Mouse (Mus musculus) midbrain, embryonic 12.5 days (tissue): ENCODE measurements around the gene Ccser1. TPM values are rescaled to one million over a fixed set of nuclear protein-coding genes. Genes with fewer than 3 reads are reported as not detected.
"Not testable (repeated sequence)": the region's sequence is repeated elsewhere in the genome, so short reads cannot be mapped to it uniquely, and the experiment has no call there.

ENCODE experiments used
- ATAC-seq: fragments of 200-750 bp; cut with Nextera tagmentation; 2 replicates; pipeline ENCODE4 v1.8.0; 2017; ENCODE audit warnings: low read depth, moderate TSS enrichment, moderate library complexity; ENCODE audit not compliant: low FRiP score
- H3K27ac ChIP-seq: fragments of 300-500 bp; sonication (generic); replicated peaks from 2 replicates; pipeline ENCODE4 v1.5.1; 2016; ENCODE audit warnings: mild to moderate bottlenecking
- H3K27me3 ChIP-seq: fragments of 300-500 bp; sonication (generic); 2 replicates; pipeline ENCODE4 v1.6.1; 2016; ENCODE audit warnings: mild to moderate bottlenecking
- H3K36me3 ChIP-seq: fragments of 300-500 bp; sonication (generic); 2 replicates; pipeline ENCODE4 v1.6.1; 2016
- H3K4me1 ChIP-seq: fragments of 300-500 bp; sonication (generic); 2 replicates; pipeline ENCODE4 v1.6.1; 2016
- H3K4me2 ChIP-seq: fragments of 300-500 bp; sonication (generic); replicated peaks from 2 replicates; pipeline ENCODE4 v1.6.1; 2016; ENCODE audit warnings: mild to moderate bottlenecking, moderate library complexity
- H3K4me3 ChIP-seq: fragments of 300-500 bp; sonication (generic); 2 replicates; pipeline ENCODE4 v1.5.1; 2016; ENCODE audit warnings: mild to moderate bottlenecking
- H3K9ac ChIP-seq: fragments of 300-500 bp; sonication (generic); replicated peaks from 2 replicates; pipeline ENCODE4 v1.6.1; 2016; ENCODE audit warnings: mild to moderate bottlenecking, moderate library complexity
- H3K9me3 ChIP-seq: fragments of 300-500 bp; sonication (generic); 2 replicates; pipeline ENCODE4 v1.6.1; 2016; ENCODE audit warnings: mild to moderate bottlenecking
- WGBS: fragments of 180-500 bp; shearing (Covaris S2); methylation state at CpG from one replicate; pipeline ENCODE4 v1.1.7; 2016; 5-methylcytosine and 5-hydroxymethylcytosine counted together
- polyA plus RNA-seq: library from polyadenylated mRNA; unstranded; fragments of >200 nt; fragmentation: Nextera tagmentation; extraction: Ambion mirVana; gene quantifications from 2 replicates; pipeline ENCODE4 v1.2.1, GENCODE M21; 2016

Gene Ccser1
- polyA plus RNA-seq, 1 experiment from 2014 or later: 9.9 TPM

DNA sequence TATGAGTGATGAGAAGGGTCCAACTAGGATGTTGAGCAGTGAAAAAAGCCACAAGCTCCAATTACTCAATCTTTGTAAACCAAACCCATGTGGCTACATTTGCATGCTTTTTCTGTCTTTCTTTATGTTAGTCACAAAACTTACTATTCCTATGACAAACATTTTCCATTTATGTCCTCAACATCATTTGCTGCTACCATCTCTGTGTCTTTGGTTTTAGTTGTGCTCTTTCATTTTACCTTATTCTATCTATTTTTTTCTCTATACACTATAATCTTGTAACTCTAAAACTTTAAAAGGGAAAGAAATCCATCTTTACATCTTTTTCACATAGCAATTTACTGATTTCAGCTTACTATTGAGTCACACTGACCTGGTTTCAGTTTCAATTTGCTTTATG is 834.2 kb downstream of the Ccser1 start:
- no peak overlapping the region for H3K4me2 ChIP-seq
- H3K4me3 ChIP-seq: no peak overlapping the region
- no peak for ATAC-seq
- no peaks in the 10 kb centered on the region for H3K36me3 ChIP-seq
- H3K9ac ChIP-seq: no peak overlapping the region
- no peaks in the 10 kb centered on the region for H3K4me1 ChIP-seq
- H3K27me3 ChIP-seq: no peaks in the 10 kb centered on the region
- no peaks in the 10 kb centered on the region for H3K9me3 ChIP-seq
- H3K27ac ChIP-seq: no peak overlapping the region

DNA sequence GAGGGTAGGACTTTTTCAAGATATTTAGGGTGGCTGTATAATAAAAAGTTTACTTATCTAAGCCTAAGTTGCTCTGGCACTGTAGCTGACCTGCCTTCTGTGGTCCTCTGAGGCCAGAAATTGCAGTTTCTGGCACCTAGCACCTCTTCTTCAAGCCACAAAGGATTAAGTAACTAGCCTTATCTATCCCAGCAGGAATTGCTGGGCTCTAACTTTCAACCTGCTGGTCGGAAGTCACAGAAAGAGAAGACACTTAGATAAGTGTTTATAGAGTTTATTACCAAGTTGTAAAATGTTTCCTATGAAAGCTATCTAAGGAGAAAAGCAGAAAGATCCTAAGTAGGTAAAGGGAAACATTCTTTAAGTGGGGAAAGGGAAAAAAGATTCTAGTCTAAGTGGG is 864.3 kb downstream of the Ccser1 start:
- no peak overlapping the region for H3K27ac ChIP-seq

DNA sequence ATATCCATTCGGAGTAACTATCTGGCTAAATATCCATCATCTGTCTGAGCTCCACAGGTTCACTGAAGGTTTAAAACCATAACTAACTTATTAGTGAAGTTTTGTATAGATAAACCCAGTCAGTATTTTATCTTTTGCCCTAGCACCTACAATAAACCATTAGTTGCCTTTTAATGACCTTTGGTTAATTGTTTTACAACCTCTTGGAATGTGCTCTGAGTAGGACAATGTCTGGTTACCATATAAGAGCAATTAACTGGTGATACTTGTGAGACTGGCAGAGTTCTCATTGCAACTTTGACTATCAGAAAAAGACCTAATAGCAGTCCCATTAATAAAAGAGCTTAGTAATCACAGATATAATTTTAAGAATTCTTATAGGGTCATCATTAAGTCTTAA is 864.9 kb downstream of the Ccser1 start:
- H3K36me3 ChIP-seq, H3K27me3 ChIP-seq, H3K9me3 ChIP-seq, ATAC-seq, H3K4me2 ChIP-seq, H3K27ac ChIP-seq, H3K9ac ChIP-seq, H3K4me1 ChIP-seq, H3K4me3 ChIP-seq: not testable (repeated sequence)
- 98% methylated on average over 1 of the region's 1 CpGs for WGBS

More for the DNA sequence above, 864.3 kb downstream of the Ccser1 start:
- no peaks in the 10 kb centered on the region for H3K36me3 ChIP-seq
- no peak overlapping the region for H3K9ac ChIP-seq
- H3K4me2 ChIP-seq: no peak overlapping the region
- no peak overlapping the region for H3K4me3 ChIP-seq
- H3K4me1 ChIP-seq: no peaks in the 10 kb centered on the region
- no peaks in the 10 kb centered on the region for H3K9me3 ChIP-seq
- 80% methylated on average over 1 of the region's 1 CpGs for WGBS
- no peaks in the 10 kb centered on the region for H3K27me3 ChIP-seq
- no peak for ATAC-seq

DNA sequence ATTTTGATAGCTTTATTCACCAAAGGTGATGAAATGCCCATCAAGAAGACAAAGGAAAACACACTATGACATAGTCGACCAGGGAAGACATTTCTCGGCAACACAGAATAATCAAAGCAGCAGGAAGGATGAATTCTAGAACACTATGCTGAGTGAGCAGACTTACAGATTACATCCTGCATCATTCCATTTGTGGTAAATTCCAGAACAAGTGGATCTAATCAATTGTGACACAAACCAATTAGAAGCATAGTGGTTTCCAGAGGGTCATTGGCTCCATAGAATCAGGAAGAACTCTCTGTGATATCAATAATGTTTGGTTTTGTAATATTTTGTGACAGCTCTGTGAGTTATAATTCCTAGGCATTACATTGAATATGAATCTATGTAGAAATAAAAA is 875.2 kb downstream of the Ccser1 start:
- no peaks in the 10 kb centered on the region for H3K4me1 ChIP-seq
- H3K27ac ChIP-seq: no peak overlapping the region
- 75% methylated on average over 2 of the region's 2 CpGs for WGBS
- H3K36me3 ChIP-seq: no peaks in the 10 kb centered on the region
- no peaks in the 10 kb centered on the region for H3K9me3 ChIP-seq
- no peak overlapping the region for H3K9ac ChIP-seq
- no peak overlapping the region for H3K4me3 ChIP-seq
- H3K27me3 ChIP-seq: no peaks in the 10 kb centered on the region
- no peak for ATAC-seq
- H3K4me2 ChIP-seq: no peak overlapping the region

DNA sequence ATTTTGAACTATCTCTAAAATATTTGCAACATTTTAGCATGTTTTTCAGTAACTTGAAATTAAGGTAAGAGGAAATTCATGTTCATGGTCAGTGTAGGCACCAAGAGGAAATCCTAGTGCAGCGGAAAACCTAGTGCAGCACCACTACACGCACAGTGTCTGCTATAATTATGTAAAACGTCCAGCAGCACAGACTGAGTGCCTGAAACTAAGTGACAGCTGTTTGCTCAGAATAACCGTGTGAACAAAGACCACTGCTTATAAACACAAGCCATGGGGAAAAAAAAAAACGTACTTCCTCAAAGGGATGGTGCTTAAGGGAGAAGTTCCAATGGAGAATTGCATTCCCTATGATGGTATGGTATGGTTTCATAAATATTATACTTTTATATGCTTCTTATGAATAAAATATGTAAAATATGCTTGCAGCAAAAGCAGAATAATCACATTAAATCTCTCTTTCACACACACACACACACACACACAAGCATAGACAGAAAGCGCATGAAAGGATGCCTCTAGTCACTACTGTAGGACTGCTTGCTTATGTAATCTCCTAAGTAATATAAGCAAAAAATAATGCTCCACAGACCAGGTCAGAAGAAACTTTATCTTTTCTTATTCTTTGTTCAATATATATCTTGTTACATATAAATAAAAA is 886.4 kb downstream of the Ccser1 start:
- peak; percentile 95 for ATAC-seq
- Histone ChIP-seq H3K27ac (no peak overlapping the region), H3K9ac (no peak overlapping the region), H3K27me3 (no peaks in the 10 kb centered on the region), H3K4me1 (no peaks in the 10 kb centered on the region), H3K36me3 (no peaks in the 10 kb centered on the region), H3K4me3 (no peak overlapping the region), H3K4me2 (no peak overlapping the region), H3K9me3 (no peaks in the 10 kb centered on the region)
- 52% methylated on average over 6 of the region's 6 CpGs for WGBS

DNA sequence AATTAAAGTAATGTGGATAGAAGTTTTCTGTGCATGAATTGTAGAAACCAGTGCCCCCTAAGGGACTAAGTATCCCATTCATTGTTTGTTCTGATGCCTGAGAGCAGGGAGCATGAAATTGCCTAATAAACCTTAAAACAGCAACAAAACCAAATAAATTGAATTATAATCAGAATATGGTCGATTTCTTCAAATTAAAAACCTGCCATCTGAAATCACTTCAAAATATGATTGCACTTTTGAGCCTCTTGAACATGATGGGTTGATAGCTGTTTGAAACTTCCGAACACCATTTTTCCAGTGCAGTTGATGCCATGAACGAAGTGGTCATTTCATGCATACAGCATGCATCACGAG is 886.9 kb downstream of the Ccser1 start:
- Histone ChIP-seq H3K4me3 (no peak overlapping the region), H3K9me3 (no peaks in the 10 kb centered on the region), H3K9ac (no peak overlapping the region), H3K4me1 (no peaks in the 10 kb centered on the region), H3K36me3 (no peaks in the 10 kb centered on the region), H3K27me3 (no peaks in the 10 kb centered on the region), H3K27ac (no peak overlapping the region), H3K4me2 (no peak overlapping the region)
- WGBS: 73% methylated on average over 4 of the region's 4 CpGs
- 0 out of 2 replicates have a peak, but pooled peaks have one; percentile 17 for ATAC-seq

DNA sequence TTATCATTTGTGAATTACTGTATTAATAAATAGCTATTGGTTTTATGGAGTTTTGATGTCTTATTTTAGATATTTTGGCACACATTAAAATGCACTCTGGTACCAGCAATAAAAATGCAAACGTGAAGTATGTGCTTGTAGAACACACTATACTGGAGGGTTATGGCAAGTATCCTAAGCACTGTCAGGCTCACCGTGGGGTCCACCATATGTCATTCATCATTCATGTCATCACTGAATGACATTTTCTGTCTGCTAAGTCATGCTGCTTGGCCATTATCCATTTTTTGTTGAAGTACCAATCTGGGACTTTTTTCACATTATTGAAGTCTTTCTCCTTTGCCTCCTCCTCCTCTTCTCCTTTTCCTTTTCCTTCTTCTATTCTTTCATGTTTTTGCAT is 925.3 kb downstream of the Ccser1 start:
- H3K9ac ChIP-seq: no peak overlapping the region
- H3K4me1 ChIP-seq: no peaks in the 10 kb centered on the region
- no peak overlapping the region for H3K4me3 ChIP-seq
- no peaks in the 10 kb centered on the region for H3K9me3 ChIP-seq
- H3K4me2 ChIP-seq: no peak overlapping the region
- no peaks in the 10 kb centered on the region for H3K27me3 ChIP-seq
- WGBS: 69% methylated on average over 2 of the region's 2 CpGs
- no peak for ATAC-seq
- no peak overlapping the region for H3K27ac ChIP-seq
- no peaks in the 10 kb centered on the region for H3K36me3 ChIP-seq

DNA sequence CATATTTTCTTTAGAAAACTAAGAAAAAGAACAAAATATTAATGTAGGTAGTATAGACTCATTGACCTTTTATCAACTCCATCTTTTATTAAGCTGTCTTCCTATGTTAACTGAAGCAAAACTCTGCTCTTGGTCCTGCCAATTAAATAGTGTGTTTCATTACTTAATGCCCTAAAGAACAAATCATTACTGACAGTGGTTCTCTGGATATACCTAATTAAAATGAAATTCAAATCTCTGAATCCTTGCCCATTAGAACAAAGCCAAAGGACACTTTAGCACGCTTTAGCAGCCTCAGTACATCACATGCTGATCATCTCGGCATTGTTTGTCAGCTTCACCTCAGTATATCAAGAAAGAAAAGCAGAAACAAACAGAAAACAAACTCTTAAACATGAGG is 952.4 kb downstream of the Ccser1 start:
- H3K9me3 ChIP-seq: no peaks in the 10 kb centered on the region
- no peak overlapping the region for H3K27ac ChIP-seq
- H3K4me1 ChIP-seq: no peaks in the 10 kb centered on the region
- H3K36me3 ChIP-seq: no peaks in the 10 kb centered on the region
- 87% methylated on average over 2 of the region's 2 CpGs for WGBS
- no peaks in the 10 kb centered on the region for H3K27me3 ChIP-seq
- H3K9ac ChIP-seq: no peak overlapping the region
- H3K4me3 ChIP-seq: no peak overlapping the region
- no peak for ATAC-seq
- no peak overlapping the region for H3K4me2 ChIP-seq

DNA sequence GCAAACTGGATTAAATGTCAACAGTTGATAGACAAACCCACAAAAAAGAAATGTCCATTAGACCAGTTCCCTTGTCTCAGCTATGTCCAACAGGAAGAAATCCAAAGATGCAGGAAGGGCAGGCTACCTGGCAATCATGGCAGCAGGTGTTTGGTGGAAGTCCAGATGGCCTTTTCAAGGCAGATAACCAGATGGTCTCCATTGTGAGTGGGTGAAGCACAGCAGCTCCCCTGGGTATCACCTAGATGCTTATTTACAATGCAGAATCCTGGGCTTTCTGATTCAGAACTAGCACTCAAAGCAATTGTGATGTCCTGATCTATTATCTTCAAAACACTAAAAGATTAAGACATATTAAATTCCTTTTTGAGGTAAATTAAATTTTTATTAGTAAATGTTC is 980.2 kb downstream of the Ccser1 start:
- H3K27me3 ChIP-seq: no peaks in the 10 kb centered on the region
- H3K27ac ChIP-seq: no peak overlapping the region
- H3K9me3 ChIP-seq: no peaks in the 10 kb centered on the region
- no peak overlapping the region for H3K9ac ChIP-seq
- no peaks in the 10 kb centered on the region for H3K36me3 ChIP-seq
- no peak overlapping the region for H3K4me2 ChIP-seq
- H3K4me3 ChIP-seq: no peak overlapping the region
- no peaks in the 10 kb centered on the region for H3K4me1 ChIP-seq
- ATAC-seq: no peak

DNA sequence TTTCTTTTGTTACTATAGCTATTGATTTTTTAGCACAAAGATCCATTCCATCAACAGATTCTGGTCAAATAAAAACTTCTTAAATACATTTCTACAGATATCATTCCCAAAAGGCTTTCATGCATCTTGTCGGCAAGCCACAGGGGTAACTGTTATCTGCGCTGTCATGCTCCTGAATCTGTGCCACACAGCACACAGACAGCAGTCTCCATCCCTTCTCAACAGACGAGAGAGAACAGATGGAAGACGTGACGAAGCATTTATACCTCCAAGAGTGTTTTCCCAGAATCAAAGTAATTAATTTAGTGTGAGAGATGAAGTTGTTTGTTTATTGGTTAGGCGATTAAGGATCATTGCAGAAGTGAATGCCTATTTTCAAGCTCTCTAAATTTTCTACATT is 982.5 kb downstream of the Ccser1 start:
- H3K9ac ChIP-seq: no peak overlapping the region
- no peaks in the 10 kb centered on the region for H3K9me3 ChIP-seq
- no peaks in the 10 kb centered on the region for H3K27me3 ChIP-seq
- H3K4me2 ChIP-seq: no peak overlapping the region
- no peaks in the 10 kb centered on the region for H3K4me1 ChIP-seq
- WGBS: 72% methylated on average over 6 of the region's 6 CpGs
- no peaks in the 10 kb centered on the region for H3K36me3 ChIP-seq
- no peak for ATAC-seq
- no peak overlapping the region for H3K4me3 ChIP-seq
- no peak overlapping the region for H3K27ac ChIP-seq

DNA sequence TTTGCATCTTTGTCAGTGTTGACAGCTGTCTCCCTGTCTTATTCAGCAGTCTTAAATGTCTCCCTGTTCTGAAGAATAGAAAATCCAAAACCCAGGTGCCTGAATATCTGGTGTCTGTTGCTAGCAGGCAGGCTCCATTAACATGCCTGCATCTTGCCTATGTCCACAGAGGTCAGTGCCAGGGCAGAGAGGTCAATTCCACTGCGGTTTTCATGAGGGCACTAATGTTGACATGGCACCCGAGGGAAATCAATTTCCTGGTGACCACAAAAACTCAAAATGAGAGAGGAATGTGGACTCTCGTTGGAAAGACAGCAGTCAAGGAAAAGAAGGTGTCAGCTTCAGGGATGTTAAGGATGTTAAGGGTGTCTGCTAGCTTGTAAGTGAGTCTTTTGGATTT is 983.7 kb downstream of the Ccser1 start:
- no peak overlapping the region for H3K4me3 ChIP-seq
- no peaks in the 10 kb centered on the region for H3K9me3 ChIP-seq
- H3K4me2 ChIP-seq: no peak overlapping the region
- no peaks in the 10 kb centered on the region for H3K4me1 ChIP-seq
- ATAC-seq: no peak
- WGBS: 29% methylated on average over 3 of the region's 3 CpGs
- no peaks in the 10 kb centered on the region for H3K27me3 ChIP-seq
- no peak overlapping the region for H3K27ac ChIP-seq
- H3K36me3 ChIP-seq: no peaks in the 10 kb centered on the region
- no peak overlapping the region for H3K9ac ChIP-seq

DNA sequence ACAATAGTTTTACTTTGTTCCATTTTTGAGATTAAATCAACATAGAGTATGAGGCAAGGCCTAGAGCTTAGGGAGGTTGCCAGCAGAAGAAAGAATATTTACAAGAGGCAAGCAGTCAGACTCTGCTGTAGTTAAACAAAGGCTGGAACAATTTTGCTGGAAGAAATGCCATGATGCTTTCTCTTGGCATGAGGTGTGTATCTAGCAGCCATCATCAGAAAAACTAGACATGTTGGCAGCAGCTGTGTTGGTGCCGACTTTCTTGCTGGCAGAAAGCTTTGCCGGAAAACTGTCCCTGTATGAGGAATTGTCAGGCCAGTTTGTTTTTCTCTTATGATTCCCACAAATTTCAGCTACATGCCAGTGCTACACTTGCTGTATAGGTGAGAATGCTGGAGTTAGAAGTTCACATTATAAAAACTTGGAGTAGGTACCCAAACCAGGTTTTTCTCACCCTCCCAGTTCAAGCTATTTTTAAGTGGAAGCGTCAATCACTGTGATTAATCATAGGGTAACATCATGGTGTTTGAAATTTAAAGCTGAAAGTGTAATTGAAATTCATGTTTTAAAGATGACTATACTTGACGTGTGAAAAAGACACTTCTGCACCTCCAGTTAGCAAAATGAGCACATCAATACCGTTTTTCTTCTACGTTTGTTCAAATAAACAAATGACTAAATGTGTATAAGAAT is 1016.5 kb downstream of the Ccser1 start:
- no peak overlapping the region for H3K9ac ChIP-seq

DNA sequence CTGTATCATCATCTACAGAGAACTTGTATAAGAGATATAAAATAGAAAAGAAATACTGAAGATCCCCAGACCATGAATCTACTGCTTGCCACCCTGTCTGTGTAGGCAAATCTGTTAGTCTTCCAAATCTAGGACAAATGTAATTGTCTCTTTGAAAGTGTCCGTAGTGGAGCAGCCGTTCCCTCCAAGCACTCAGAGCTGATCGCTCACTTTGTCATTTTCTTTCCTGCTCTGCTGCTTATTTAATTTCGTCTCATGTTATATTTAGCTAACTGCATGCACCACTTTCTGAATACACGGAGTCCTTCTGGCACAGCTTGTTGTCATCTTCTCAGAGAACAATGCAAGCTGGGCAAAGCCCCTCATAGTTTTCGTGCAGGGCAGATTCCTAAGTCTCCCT is 1018.6 kb downstream of the Ccser1 start:
- H3K4me2 ChIP-seq: no peak overlapping the region
- no peak overlapping the region for H3K4me3 ChIP-seq
- no peak for ATAC-seq
- H3K4me1 ChIP-seq: no peaks in the 10 kb centered on the region
- WGBS: 61% methylated on average over 6 of the region's 6 CpGs
- H3K36me3 ChIP-seq: no peaks in the 10 kb centered on the region
- no peaks in the 10 kb centered on the region for H3K27me3 ChIP-seq
- no peaks in the 10 kb centered on the region for H3K9me3 ChIP-seq
- no peak overlapping the region for H3K9ac ChIP-seq
- no peak overlapping the region for H3K27ac ChIP-seq

More for the DNA sequence above, 1016.5 kb downstream of the Ccser1 start:
- H3K4me1 ChIP-seq: no peaks in the 10 kb centered on the region
- ATAC-seq: no peak
- WGBS: 91% methylated on average over 6 of the region's 6 CpGs
- no peak overlapping the region for H3K27ac ChIP-seq
- H3K4me2 ChIP-seq: no peak overlapping the region
- H3K36me3 ChIP-seq: no peaks in the 10 kb centered on the region
- H3K27me3 ChIP-seq: no peaks in the 10 kb centered on the region
- no peaks in the 10 kb centered on the region for H3K9me3 ChIP-seq
- H3K4me3 ChIP-seq: no peak overlapping the region
